ENCODE assay signal across 8 mouse cellular contexts in genomic region chr16:5012036-5013005, GRCm38 (mm10). TPM values are rescaled to one million over a fixed set of nuclear protein-coding genes. Genes with fewer than 3 reads are reported as not detected.
DNase-seq lines count a peak whose midpoint lies in the region; ATAC-seq and TF ChIP-seq lines count a peak whose summit lies in the region.

No protein-coding gene starts in this region.

- dilution Hi-C loops in CH12.LX (cut with MboI; ENCODE audit: extremely low pct_ligation_motif_present, extremely low pct_unique_long_range_greater_than_20kb, low sequenced_read_pairs): no loop called here

- TF ChIP-seq CTCF in CH12.LX (conservative IDR thresholded peaks at IDR 0.05 in 1 of 2, IDR thresholded peaks at IDR 0.05 in 1 of 2; ENCODE audit: low read depth in 2 of 2, low read length in 2 of 2): no peak

- TF ChIP-seq EP300 in CH12.LX (IDR thresholded peaks at IDR 0.05; ENCODE audit: low read length): no peak

- WGBS in embryonic facial prominence, embryonic 11.5 days: 53% methylated on average over 13 of the region's 13 CpGs

- in situ Hi-C loops in CH12.LX (cut with MboI; ENCODE audit: low pct_ligation_motif_present, low pct_unique_long_range_greater_than_20kb, low sequenced_read_pairs): no loop called here

- H3K79me2 ChIP-seq in CH12.LX (replicated peaks; ENCODE audit: control insufficient read depth, extremely low read depth, insufficient read depth, poor library complexity, severe bottlenecking): no peaks in the 10 kb centered on the region

- no peak for TF ChIP-seq RAD21 in CH12.LX (IDR thresholded peaks at IDR 0.05; ENCODE audit: low read depth, low read length)

- TF ChIP-seq POLR2A in CH12.LX (IDR thresholded peaks at IDR 0.05; ENCODE audit: low read depth, low read length): no peak

- H3K27me3 ChIP-seq in CH12.LX (replicated peaks): no peaks in the 10 kb centered on the region
- H3K27me3 ChIP-seq in embryonic facial prominence, embryonic 11.5 days (ENCODE audit: control insufficient read depth, insufficient read depth, low read length): no peaks in the 10 kb centered on the region

- H3K9ac ChIP-seq in CH12.LX (ENCODE audit: insufficient read depth, low read depth): peak overlapping the region; percentile 11; the same call in 1 of the 2 replicates
- H3K9ac ChIP-seq in embryonic facial prominence, embryonic 11.5 days (replicated peaks; ENCODE audit: low read length): peak overlapping the region; percentile 61

- H3K27ac ChIP-seq in CH12.LX (ENCODE audit: insufficient read depth, low read depth): peak overlapping the region; percentile 78
- no peak overlapping the region for H3K27ac ChIP-seq in embryonic facial prominence, embryonic 11.5 days (replicated peaks; ENCODE audit: low read depth, low read length)

- no peaks in the 10 kb centered on the region for H3K9me3 ChIP-seq in CH12.LX (replicated peaks; ENCODE audit: low read length)
- no peaks in the 10 kb centered on the region for H3K9me3 ChIP-seq in embryonic facial prominence, embryonic 11.5 days (replicated peaks; ENCODE audit: control insufficient read depth, low read length)

- H3K4me3 ChIP-seq in CH12.LX (replicated peaks in 1 of 3; ENCODE audit: low read depth in 2 of 3, low read length in 2 of 3, poor library complexity in 1 of 3): peak overlapping the region; percentile 68 to 97 (median 68)
- peak overlapping the region; percentile 58 for H3K4me3 ChIP-seq in embryonic facial prominence, embryonic 11.5 days (ENCODE audit: low read depth, low read length)

- peaks cover 19 to 48% of the 10 kb centered on the region in 2 experiments for H3K4me1 ChIP-seq in CH12.LX (ENCODE audit: control insufficient read depth in 1 of 2, insufficient read depth in 2 of 2)
- no peaks in the 10 kb centered on the region for H3K4me1 ChIP-seq in embryonic facial prominence, embryonic 11.5 days (ENCODE audit: control insufficient read depth, insufficient read depth, low read length)

- peak overlapping the region; percentile 90 for H3K4me2 ChIP-seq in CH12.LX (ENCODE audit: insufficient read depth, low read depth, poor library complexity, severe bottlenecking)
- peak overlapping the region; percentile 79 for H3K4me2 ChIP-seq in embryonic facial prominence, embryonic 11.5 days (ENCODE audit: low read depth, low read length)

- H3K36me3 ChIP-seq in CH12.LX (replicated peaks in 1 of 2; ENCODE audit: control insufficient read depth in 1 of 2, insufficient read depth in 1 of 2, low read length in 1 of 2): peaks cover 40 to 67% of the 10 kb centered on the region in 2 experiments
- no peaks in the 10 kb centered on the region; the same call in 1 of the 2 replicates for H3K36me3 ChIP-seq in embryonic facial prominence, embryonic 11.5 days (replicated peaks; ENCODE audit: control insufficient read depth, insufficient read depth, low read depth, low read length)

- ATAC-seq in cerebellum, adult (ENCODE audit: insufficient number of reproducible peaks, low FRiP score, low TSS enrichment): no peak
- ATAC-seq in embryonic facial prominence, embryonic 11.5 days (replicated peaks; ENCODE audit: insufficient number of reproducible peaks, low FRiP score, low TSS enrichment, low read depth): no peak
- peak; percentile 67 for ATAC-seq in megakaryocyte progenitor cell, adult 5-6 weeks (replicated peaks; ENCODE audit: poor library complexity)

- DNase-seq in cerebellum, adult 11 months: peak; percentile 22
- peak; percentile 51 for DNase-seq in CH12.LX (ENCODE audit: extremely low read depth)
- DNase-seq in embryonic facial prominence, embryonic 11.5 days (ENCODE audit: low spot score): no peak
- peak; percentile 70 for DNase-seq in kidney, adult 11 months
- no peak for DNase-seq in gastrocnemius, postnatal 10 days
- no peak for DNase-seq in thymus, postnatal 10 days (ENCODE audit: low spot score in 2 of 2)

TF ChIP-seq in CH12.LX, 34 proteins besides CTCF, POLR2A, EP300 and RAD21:
- no peak; the same call in 1 of the 2 replicates for TF ChIP-seq SIN3A (IDR thresholded peaks at IDR 0.05; ENCODE audit: low read length)
- no peak for TF ChIP-seq ZKSCAN1 (IDR thresholded peaks at IDR 0.05; ENCODE audit: borderline replicate concordance, low read depth, low read length)
- TF ChIP-seq TCF12 (IDR thresholded peaks at IDR 0.05; ENCODE audit: low read depth, low read length): 0 out of 2 replicates have a peak, but pooled peaks have one; percentile 15
- peak; percentile 20; the same call in 1 of the 2 replicates for TF ChIP-seq ETS1 (conservative IDR thresholded peaks at IDR 0.05; ENCODE audit: low read depth, low read length)
- no peak for TF ChIP-seq MYC (IDR thresholded peaks at IDR 0.05; ENCODE audit: low read depth, low read length)
- TF ChIP-seq MAX (IDR thresholded peaks at IDR 0.05; ENCODE audit: low read length): no peak
- TF ChIP-seq CHD1 (IDR thresholded peaks at IDR 0.05; ENCODE audit: low read depth, low read length): peak; percentile 65; the same call in 1 of the 2 replicates
- TF ChIP-seq BHLHE40 (IDR thresholded peaks at IDR 0.05; ENCODE audit: low read depth, low read length): 0 out of 2 replicates have a peak, but pooled peaks have one; percentile 16
- TF ChIP-seq UBTF (IDR thresholded peaks at IDR 0.05; ENCODE audit: low read depth, low read length): no peak
- TF ChIP-seq SMC3 (IDR thresholded peaks at IDR 0.05; ENCODE audit: low read depth, low read length): no peak
- no peak for TF ChIP-seq USF2 (conservative IDR thresholded peaks at IDR 0.05; ENCODE audit: low read depth, low read length)
- TF ChIP-seq ZNF384 (IDR thresholded peaks at IDR 0.05; ENCODE audit: low read depth, low read length): no peak
- TF ChIP-seq PAX5 (IDR thresholded peaks at IDR 0.05; ENCODE audit: low read length): no peak
- no peak for TF ChIP-seq MEF2A (IDR thresholded peaks at IDR 0.05; ENCODE audit: borderline replicate concordance, low read depth, low read length)
- no peak for TF ChIP-seq USF1 (IDR thresholded peaks at IDR 0.05; ENCODE audit: low read depth, low read length)
- TF ChIP-seq TBP (conservative IDR thresholded peaks at IDR 0.05; ENCODE audit: low read depth, low read length): no peak
TF ChIP-seq in CH12.LX: peak in this region for 4.

RNA-seq across cellular contexts. Expression of gene Rogdi, which starts 1.0 kb away (rescaled TPM):
- total RNA-seq in CH12.LX (2012; rRNA removed) (27.7 and 33.4 TPM in 2 replicates), CH12.LX (2014; rRNA removed) (21.5 and 25.1 TPM in 2 replicates)
- 121 and 130 TPM in 2 replicates for polyA plus RNA-seq in CH12.LX (2012; ENCODE audit: insufficient read length, low read depth)
- 56.5 and 60.2 TPM in 2 replicates for polyA plus RNA-seq in embryonic facial prominence, embryonic 11.5 days (2014; fragmentation: Nextera tagmentation; extraction: Ambion mirVana)
- 45.8 and 48.9 TPM in 2 replicates for total RNA-seq in megakaryocyte progenitor cell, adult 5-6 weeks (2015)
- 17.3 and 23.4 TPM in 2 replicates for total RNA-seq in megakaryocyte progenitor cell, adult 5-6 weeks (2017)
- 10 to 100 TPM; 11.7 to 16.7 TPM for total RNA-seq in gastrocnemius, postnatal 10 days (2021)

RNA-seq across cellular contexts. Expression of gene Smim22, which starts 5.2 kb away (rescaled TPM):
- not detected in 2 replicates for total RNA-seq in CH12.LX (2012; rRNA removed)
- total RNA-seq in CH12.LX (2014; rRNA removed): not detected in 2 replicates
- not detected in 2 replicates for polyA plus RNA-seq in CH12.LX (2012; ENCODE audit: insufficient read length, low read depth)
- polyA plus RNA-seq in embryonic facial prominence, embryonic 11.5 days (2014; fragmentation: Nextera tagmentation; extraction: Ambion mirVana): 1.5 and 2.2 TPM in 2 replicates
- not detected in 2 replicates for total RNA-seq in megakaryocyte progenitor cell, adult 5-6 weeks (2015)
- not detected in 2 replicates for total RNA-seq in megakaryocyte progenitor cell, adult 5-6 weeks (2017)
- total RNA-seq in gastrocnemius, postnatal 10 days (2021): not detected

RNA-seq across cellular contexts. Expression of gene Sept12, which starts 14.7 kb away (rescaled TPM):
- not detected in 2 replicates for total RNA-seq in CH12.LX (2012; rRNA removed)
- total RNA-seq in CH12.LX (2014; rRNA removed): 0.13 TPM in 1 of 2 replicates, not detected in the other
- not detected in 2 replicates for polyA plus RNA-seq in CH12.LX (2012; ENCODE audit: insufficient read length, low read depth)
- not detected in 2 replicates for polyA plus RNA-seq in embryonic facial prominence, embryonic 11.5 days (2014; fragmentation: Nextera tagmentation; extraction: Ambion mirVana)
- total RNA-seq in megakaryocyte progenitor cell, adult 5-6 weeks (2015): not detected in 2 replicates
- total RNA-seq in megakaryocyte progenitor cell, adult 5-6 weeks (2017): not detected in 2 replicates
- not detected for total RNA-seq in gastrocnemius, postnatal 10 days (2021)

RNA-seq across cellular contexts. Expression of gene Glyr1, which starts 37.3 kb away (rescaled TPM):
- 90.6 and 103 TPM in 2 replicates for total RNA-seq in CH12.LX (2012; rRNA removed)
- total RNA-seq in CH12.LX (2014; rRNA removed): 130 and 134 TPM in 2 replicates
- 125 and 132 TPM in 2 replicates for polyA plus RNA-seq in CH12.LX (2012; ENCODE audit: insufficient read length, low read depth)
- 131 and 140 TPM in 2 replicates for polyA plus RNA-seq in embryonic facial prominence, embryonic 11.5 days (2014; fragmentation: Nextera tagmentation; extraction: Ambion mirVana)
- 69.5 and 74.6 TPM in 2 replicates for total RNA-seq in megakaryocyte progenitor cell, adult 5-6 weeks (2015)
- 103 and 112 TPM in 2 replicates for total RNA-seq in megakaryocyte progenitor cell, adult 5-6 weeks (2017)
- 10 to 100 TPM; 44.2 to 45.6 TPM for total RNA-seq in gastrocnemius, postnatal 10 days (2021)

RNA-seq across cellular contexts. Expression of gene Ubn1, which starts 37.5 kb away (rescaled TPM):
- 31.0 and 33.2 TPM in 2 replicates for total RNA-seq in CH12.LX (2012; rRNA removed)
- total RNA-seq in CH12.LX (2014; rRNA removed): 14.3 and 17.4 TPM in 2 replicates
- polyA plus RNA-seq in CH12.LX (2012; ENCODE audit: insufficient read length, low read depth): 30.4 and 32.5 TPM in 2 replicates
- 21.0 and 21.5 TPM in 2 replicates for polyA plus RNA-seq in embryonic facial prominence, embryonic 11.5 days (2014; fragmentation: Nextera tagmentation; extraction: Ambion mirVana)
- 28.1 and 30.3 TPM in 2 replicates for total RNA-seq in megakaryocyte progenitor cell, adult 5-6 weeks (2015)
- 37.2 and 43.6 TPM in 2 replicates for total RNA-seq in megakaryocyte progenitor cell, adult 5-6 weeks (2017)
- total RNA-seq in gastrocnemius, postnatal 10 days (2021): 10 to 100 TPM; 27.1 to 33.0 TPM

Comparison
In these comparisons a context has a peak if more than half of its experiments do, and no peak if none do; other contexts are left out.
1. DNase-seq: peak in cerebellum, adult 11 months (single experiment), CH12.LX (single experiment) and kidney, adult 11 months (single experiment); none in embryonic facial prominence, embryonic 11.5 days (single experiment), gastrocnemius, postnatal 10 days (single experiment) and thymus, postnatal 10 days (0 of 2).